In the genomic region with DNA sequence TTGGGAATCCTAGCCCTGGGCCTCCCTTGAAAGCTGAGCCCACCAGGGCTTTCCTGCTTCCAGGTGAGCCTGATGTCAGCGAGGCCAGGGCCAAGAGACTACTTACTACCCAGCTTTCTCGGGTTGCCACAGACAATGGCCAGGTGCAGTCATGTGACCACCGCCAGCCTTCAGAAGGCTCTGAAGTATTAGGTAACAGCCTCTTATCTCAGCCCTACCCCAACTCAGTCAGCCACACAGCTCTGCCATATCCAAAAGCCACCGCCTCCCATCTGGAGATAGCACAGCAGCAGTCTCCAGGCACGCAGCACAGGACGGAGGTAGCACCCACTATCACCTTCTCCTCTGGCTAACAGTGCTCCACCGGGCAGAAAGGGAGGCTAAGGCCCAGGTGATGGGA, we compare ENCODE assay signal across 9 mouse cellular contexts. TPM values are rescaled to one million over a fixed set of nuclear protein-coding genes. Genes with fewer than 3 reads are reported as not detected.
DNase-seq lines count a peak whose midpoint lies in the region; ATAC-seq and TF ChIP-seq lines count a peak whose summit lies in the region.
"Had no signal": no experiment of that assay in that cellular context is flagged by ENCODE, and none has a peak within 500 bp of the region (broad histone marks: within the 10 kb centered on the region; RNA-seq: fewer than 3 reads in every experiment).

No protein-coding gene starts in this region.

- H3K9ac ChIP-seq in forebrain, embryonic 16.5 days (replicated peaks; ENCODE audit: low read depth, low read length), result no peak overlapping the region
- no peak overlapping the region for H3K9ac ChIP-seq in lung, embryonic 14.5 days

- no peak for TF ChIP-seq CTCF in lung, embryonic 14.5 days (IDR thresholded peaks at IDR 0.05; ENCODE audit: low read depth)

- ATAC-seq in forebrain, embryonic 16.5 days, result no peak
- ATAC-seq in lung, embryonic 14.5 days (ENCODE audit: insufficient read depth), result peak; percentile 19

- H3K9me3 ChIP-seq in forebrain, embryonic 16.5 days (ENCODE audit: control insufficient read depth, low read length), result no peaks in the 10 kb centered on the region
- H3K9me3 ChIP-seq in lung, embryonic 14.5 days (ENCODE audit: low read depth, low read length), result no peaks in the 10 kb centered on the region
- H3K9me3 ChIP-seq: megakaryocyte, embryonic 14.5 days had no signal

- WGBS in forebrain, embryonic 16.5 days, result 63% methylated on average over 7 of the region's 7 CpGs
- WGBS in lung, embryonic 14.5 days, result 39% methylated on average over 7 of the region's 7 CpGs

- H3K4me3 ChIP-seq in forebrain, embryonic 16.5 days (replicated peaks; ENCODE audit: low read length), result no peak overlapping the region
- H3K4me3 ChIP-seq in lung, embryonic 14.5 days (ENCODE audit: low read depth, low read length), result no peak overlapping the region
- H3K4me3 ChIP-seq: megakaryocyte, embryonic 14.5 days had no signal

- 0 out of 2 replicates have a peak overlapping the region, but pooled peaks have one; percentile 24 for H3K27ac ChIP-seq in forebrain, embryonic 16.5 days (ENCODE audit: low read length)
- H3K27ac ChIP-seq in lung, embryonic 14.5 days (ENCODE audit: low read depth), result 0 out of 2 replicates have a peak overlapping the region, but pooled peaks have one; percentile 38

- H3K27me3 ChIP-seq in forebrain, embryonic 16.5 days (replicated peaks; ENCODE audit: control insufficient read depth, insufficient read depth, low read length), result no peaks in the 10 kb centered on the region
- H3K27me3 ChIP-seq in lung, embryonic 14.5 days (ENCODE audit: insufficient read depth, low read length), result peaks cover 28% of the 10 kb centered on the region

- peaks cover 53% of the 10 kb centered on the region for H3K4me1 ChIP-seq in forebrain, embryonic 16.5 days (replicated peaks; ENCODE audit: control insufficient read depth, insufficient read depth, low read length)
- peaks cover 9% of the 10 kb centered on the region; the same call in 1 of the 2 replicates for H3K4me1 ChIP-seq in lung, embryonic 14.5 days (ENCODE audit: insufficient read depth)

- H3K36me3 ChIP-seq in forebrain, embryonic 16.5 days (ENCODE audit: control insufficient read depth, insufficient read depth), result no peaks in the 10 kb centered on the region; the same call in 1 of the 2 replicates
- H3K36me3 ChIP-seq in lung, embryonic 14.5 days (ENCODE audit: insufficient read depth), result no peaks in the 10 kb centered on the region

- H3K4me2 ChIP-seq in forebrain, embryonic 16.5 days (ENCODE audit: low read length), result peak overlapping the region; percentile 10
- peak overlapping the region; percentile 96 for H3K4me2 ChIP-seq in lung, embryonic 14.5 days

- peak; percentile 16 for DNase-seq in thymus, postnatal 4 days
- DNase-seq in thymus, postnatal 0 days (ENCODE audit: low spot score), result no peak
- DNase-seq in lung, embryonic 14.5 days, result peak; percentile 55
- DNase-seq in cerebellum, postnatal 36 days, result no peak
- no peak for DNase-seq in retina, postnatal 1 day
- no peak for DNase-seq in kidney, postnatal 4 days
- DNase-seq: embryo, embryonic 11 days had no signal

RNA-seq across cellular contexts. Expression of a gene that starts 3.5 kb away (rescaled TPM):
- polyA plus RNA-seq in thymus, postnatal 0 days (2015; fragmentation: Nextera tagmentation; extraction: Ambion mirVana), result 17.1 and 24.5 TPM in 2 replicates
- polyA plus RNA-seq in forebrain, embryonic 16.5 days (2015; fragmentation: Nextera tagmentation; extraction: Ambion mirVana), result 18.1 and 20.7 TPM in 2 replicates
- polyA plus RNA-seq in lung, embryonic 14.5 days (2014; fragmentation: Nextera tagmentation; extraction: Ambion mirVana), result 14.0 and 15.3 TPM in 2 replicates

RNA-seq across cellular contexts. Expression of a gene that starts 58.1 kb away (rescaled TPM):
- 34.1 and 44.2 TPM in 2 replicates for polyA plus RNA-seq in thymus, postnatal 0 days (2015; fragmentation: Nextera tagmentation; extraction: Ambion mirVana)
- 32.4 and 33.5 TPM in 2 replicates for polyA plus RNA-seq in forebrain, embryonic 16.5 days (2015; fragmentation: Nextera tagmentation; extraction: Ambion mirVana)
- polyA plus RNA-seq in lung, embryonic 14.5 days (2014; fragmentation: Nextera tagmentation; extraction: Ambion mirVana), result 53.6 and 55.9 TPM in 2 replicates

Comparison
In these comparisons a context has a peak if more than half of its experiments do, and no peak if none do; other contexts are left out.
1. DNase-seq: peak in thymus, postnatal 4 days (single experiment) and lung, embryonic 14.5 days (single experiment); none in thymus, postnatal 0 days (single experiment), cerebellum, postnatal 36 days (0 of 2), retina, postnatal 1 day (single experiment) and kidney, postnatal 4 days (0 of 2).